Mouse (Mus musculus) splenic B cell, adult 2 months (primary cell): Measurements from ENCODE around the gene Olfr1257.
"Not testable (repeated sequence)": the region's sequence is repeated elsewhere in the genome, so short reads cannot be mapped to it uniquely, and the experiment has no call there.

ENCODE experiments used
- DNase-seq: peaks from one replicate; pipeline ENCODE4 v3.0.0-alpha.2; 2011; ENCODE audit warnings: low read depth, low spot score
- H3K27me3 ChIP-seq: 2 replicates; pipeline ENCODE4 v1.6.1; 2012; ENCODE audit warnings: mild to moderate bottlenecking, low read length, moderate library complexity, mixed read lengths; ENCODE audit not compliant: control insufficient read depth, poor library complexity, insufficient read depth, severe bottlenecking
- H3K36me3 ChIP-seq: 2 replicates; pipeline ENCODE4 v1.6.1; 2012; ENCODE audit warnings: mild to moderate bottlenecking, low read length, moderate library complexity, mixed read lengths; ENCODE audit not compliant: control insufficient read depth, poor library complexity, insufficient read depth, severe bottlenecking

Olfr1257 gene

DNA sequence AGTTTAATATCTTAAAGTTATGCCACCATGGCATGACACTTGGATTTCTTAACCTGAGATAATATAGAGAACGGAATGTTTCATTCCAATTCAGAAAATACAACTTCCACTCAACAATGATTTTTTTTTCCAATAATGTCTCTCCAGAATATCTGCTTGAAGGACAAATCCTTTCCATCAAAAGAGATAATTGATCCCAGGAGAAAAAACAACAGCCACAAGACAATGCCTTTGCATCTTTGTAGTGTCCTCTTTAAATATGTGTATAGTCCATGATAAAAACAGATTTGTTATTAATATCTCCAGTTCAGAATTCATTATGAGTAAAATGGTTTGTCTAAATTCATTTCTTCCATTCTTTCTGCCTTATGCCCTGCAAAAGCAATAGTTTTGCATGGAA is at the start of gene Olfr1257:
Olfr1257 (plus strand) TSS at position 301 of the 400 bp plus-strand sequence.
- H3K27me3 ChIP-seq, result no peaks in the 10 kb centered on the region
- no peaks in the 10 kb centered on the region for H3K36me3 ChIP-seq
- DNase-seq, result no peak

DNA sequence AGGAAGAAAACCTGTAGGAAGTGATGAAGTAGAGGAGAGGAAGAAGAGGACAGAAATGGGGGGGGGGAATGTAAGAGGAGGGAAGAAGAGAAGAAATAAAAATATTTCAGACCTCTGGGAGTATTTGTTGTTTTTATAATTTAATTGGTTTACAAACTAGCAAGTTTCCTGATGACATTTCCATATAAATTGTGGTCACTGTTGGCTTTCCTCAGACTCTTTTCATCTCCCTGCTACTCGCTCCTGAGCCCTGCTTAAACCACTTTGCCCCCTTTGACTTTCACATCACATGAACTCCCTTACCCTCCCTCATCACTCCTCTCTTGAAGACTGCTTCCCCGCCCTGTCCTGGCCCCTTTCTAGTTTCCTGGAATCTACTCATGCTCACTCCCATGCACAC is 36.8 kb upstream of the Olfr1257 start, which contains the start of gene Olfr1256:
Olfr1256 (minus strand) TSS at position 101 of the 400 bp plus-strand sequence.
- Histone ChIP-seq H3K27me3 (no peaks in the 10 kb centered on the region), H3K36me3 (no peaks in the 10 kb centered on the region)

DNA sequence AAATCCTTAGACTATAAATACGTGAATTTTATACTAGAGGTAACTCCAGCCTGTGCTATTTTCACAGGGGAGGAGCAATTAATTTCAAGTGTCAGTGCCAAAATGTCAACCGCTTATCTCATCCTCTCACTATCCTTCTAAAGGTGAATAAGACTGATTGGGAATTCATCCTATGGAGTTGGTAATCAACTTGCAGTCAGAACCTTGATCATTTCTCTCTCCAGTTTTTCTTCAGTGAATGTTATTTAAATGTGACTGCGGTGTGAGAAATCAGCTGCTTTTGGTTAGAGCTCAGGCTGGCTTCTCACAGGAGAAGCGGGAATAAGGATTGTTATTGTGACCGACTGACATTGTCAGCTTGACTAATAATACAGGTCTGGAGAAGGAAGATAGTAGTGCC is 30.1 kb upstream of the Olfr1257 start, which contains the start of gene Olfr48:
Olfr48 (minus strand) TSS at position 101 of the 400 bp plus-strand sequence.
- H3K36me3 ChIP-seq, result no peaks in the 10 kb centered on the region
- no peaks in the 10 kb centered on the region for H3K27me3 ChIP-seq
- DNase-seq, result no peak

More for the DNA sequence above, 36.8 kb upstream of the Olfr1257 start, which contains the start of gene Olfr1256:
- DNase-seq, result no peak

DNA sequence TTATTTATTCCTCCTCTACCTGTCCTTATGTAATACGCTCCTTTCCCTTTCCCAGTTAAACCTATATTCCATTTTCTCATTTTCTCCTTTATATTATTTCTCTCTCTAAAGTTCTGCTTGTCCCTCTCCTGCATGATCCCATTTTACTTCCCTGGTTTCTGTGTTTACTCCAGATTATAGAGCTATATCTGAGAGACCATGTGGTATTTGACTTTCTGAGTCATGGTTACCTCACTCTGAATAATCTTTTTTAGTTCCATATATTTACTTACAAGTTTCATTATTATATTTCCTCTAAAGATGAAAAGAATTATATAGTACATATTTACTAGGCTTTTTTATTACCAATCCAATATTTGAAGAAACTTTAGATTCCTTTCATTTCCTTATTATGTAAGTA is 29.0 kb upstream of the Olfr1257 start:
- no peaks in the 10 kb centered on the region for H3K36me3 ChIP-seq
- DNase-seq, result no peak
- H3K27me3 ChIP-seq, result no peaks in the 10 kb centered on the region

DNA sequence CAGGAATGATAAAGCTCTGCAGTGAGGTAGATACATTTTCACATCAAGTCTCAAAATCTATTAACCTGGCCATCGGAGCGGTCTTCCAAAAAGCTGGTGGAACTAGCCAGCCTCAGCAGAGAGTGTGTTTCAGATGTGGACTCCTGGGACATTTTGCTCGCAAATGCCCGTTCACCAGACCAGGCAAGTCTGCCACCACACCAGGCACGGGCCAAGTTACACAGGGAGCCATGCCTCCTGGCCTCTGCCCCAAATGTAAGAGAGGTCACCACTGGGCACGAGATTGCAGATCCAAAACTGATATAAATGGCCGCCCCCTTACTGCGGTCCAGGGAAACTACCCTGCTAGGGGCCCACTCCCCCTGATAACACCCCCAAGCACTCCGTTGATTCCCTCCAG is 34.4 kb downstream of the Olfr1257 start:
- DNase-seq, H3K36me3 ChIP-seq, H3K27me3 ChIP-seq: not testable (repeated sequence)

DNA sequence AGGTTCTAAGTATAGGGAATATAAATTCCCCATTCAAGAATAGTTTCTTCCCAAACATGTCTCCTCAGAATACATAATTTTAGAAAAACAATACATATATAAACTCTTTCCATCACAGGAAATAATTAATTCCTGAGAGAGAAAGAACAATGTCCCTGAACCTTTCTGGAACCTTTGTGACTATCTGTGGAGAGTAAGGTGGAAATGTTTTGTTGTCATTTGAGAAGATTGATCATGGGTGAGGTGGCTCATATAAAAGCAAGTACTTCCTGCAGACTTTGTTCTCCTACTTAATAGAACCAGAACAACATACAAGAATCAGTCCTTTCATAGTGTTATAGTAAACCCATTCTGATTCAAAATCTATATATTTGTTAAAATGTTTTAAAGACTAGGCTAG is 48.8 kb downstream of the Olfr1257 start, which contains the start of gene Olfr1258:
Olfr1258 (plus strand) TSS at position 301 of the 400 bp plus-strand sequence.
- H3K36me3 ChIP-seq, result no peaks in the 10 kb centered on the region
- no peak for DNase-seq

More for the DNA sequence above, 48.8 kb downstream of the Olfr1257 start, which contains the start of gene Olfr1258:
- H3K27me3 ChIP-seq, result no peaks in the 10 kb centered on the region
